Mouse (Mus musculus) cortical plate, adult 2 months (tissue): Measurements from ENCODE around the gene Add3.

Experiments used
- CTCF ChIP-seq: fragments of 200-500 bp; IDR thresholded peaks from 2 replicates; pipeline ENCODE4 v1.5.1; 2011; ENCODE audit warnings: mild to moderate bottlenecking, control low read depth, low read length; ENCODE audit not compliant: insufficient read depth; ENCODE audit errors: extremely low read depth
- POLR2A ChIP-seq: fragments of 200-500 bp; IDR thresholded peaks from 2 replicates; pipeline ENCODE4 v1.6.1; 2011; ENCODE audit warnings: mild to moderate bottlenecking, low read length, control low read depth; ENCODE audit not compliant: insufficient read depth; ENCODE audit errors: extremely low read depth

DNA sequence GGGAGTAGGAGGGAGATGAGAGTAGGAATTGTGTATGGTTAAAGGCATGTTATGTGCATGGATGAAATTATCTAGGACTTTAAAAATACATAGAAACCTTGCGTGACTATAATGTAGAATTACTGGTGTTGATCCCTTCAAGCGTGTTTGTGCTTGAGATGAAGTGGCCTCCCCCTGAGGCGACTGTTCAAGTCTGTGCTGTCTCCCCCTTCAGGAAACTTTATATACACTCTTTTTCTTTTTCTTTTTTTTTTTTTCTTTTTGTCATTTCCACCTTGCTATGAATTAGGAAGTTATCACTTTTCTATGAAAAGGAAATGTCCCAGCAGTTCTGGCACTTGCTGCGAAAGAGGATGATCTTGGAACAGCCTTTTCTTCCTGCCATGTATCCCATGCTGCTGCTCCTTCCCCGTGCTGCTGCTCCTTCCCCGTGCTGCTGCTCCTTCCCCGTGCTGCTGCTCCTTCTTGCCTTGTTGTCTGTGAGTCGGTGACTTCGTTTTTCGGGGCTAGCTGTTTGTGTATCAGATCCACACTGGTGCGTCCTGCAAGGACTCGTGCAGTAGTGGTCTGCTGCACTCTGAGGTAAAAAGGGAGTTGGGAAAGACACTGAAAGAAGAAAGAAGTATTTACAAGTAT is 40.0 kb downstream of the Add3 start:
- 0 out of 2 replicates have a peak, but pooled peaks have one; percentile 9 for TF ChIP-seq CTCF
- no peak for TF ChIP-seq POLR2A
